Mouse (Mus musculus) C2C12 (cell line): ENCODE results near the gene Slc7a4. TPM values are rescaled to one million over a fixed set of nuclear protein-coding genes. Genes with fewer than 3 reads are reported as not detected.

ENCODE experiments used
- H3K27me3 ChIP-seq: one replicate; pipeline ENCODE4 v1.6.1; 2011; ENCODE audit not compliant: control insufficient read depth, insufficient read depth, insufficient read length
- H3K36me3 ChIP-seq: one replicate; pipeline ENCODE4 v1.6.1; 2011; ENCODE audit not compliant: control insufficient read depth, insufficient read depth
- H3K4me3 ChIP-seq: one replicate; pipeline ENCODE4 v1.5.1; 2011; ENCODE audit warnings: mild to moderate bottlenecking, control low read depth; ENCODE audit not compliant: poor library complexity, insufficient read depth, severe bottlenecking
- H3K79me2 ChIP-seq: one replicate; pipeline ENCODE4 v1.6.1; 2011; ENCODE audit not compliant: control insufficient read depth, insufficient read depth
- H3K79me3 ChIP-seq: one replicate; pipeline ENCODE4 v1.6.1; 2011; ENCODE audit warnings: low read depth, control low read depth
- H3ac ChIP-seq: one replicate; pipeline ENCODE3; 2011; ENCODE audit warnings: low read depth; ENCODE audit not compliant: control insufficient read depth, insufficient read length
- CEBPB ChIP-seq: IDR thresholded peaks from one replicate; pipeline ENCODE4 v1.6.1; 2011; ENCODE audit warnings: low read depth, mild to moderate bottlenecking, control low read depth, moderate library complexity
- CTCF ChIP-seq: IDR thresholded peaks from one replicate; pipeline ENCODE4 v1.5.1; 2011; ENCODE audit not compliant: control insufficient read depth, insufficient read depth, insufficient read length
- FOSL1 ChIP-seq: IDR thresholded peaks from one replicate; pipeline ENCODE4 v1.8.0; 2011; ENCODE audit warnings: mild to moderate bottlenecking, low read length; ENCODE audit not compliant: poor library complexity, insufficient read depth, severe bottlenecking
- MAX ChIP-seq: IDR thresholded peaks from one replicate; pipeline ENCODE4 v1.6.1; 2011; ENCODE audit warnings: mild to moderate bottlenecking, control low read depth
- MYOD1 ChIP-seq: IDR thresholded peaks from one replicate; pipeline ENCODE4 v1.6.1; 2011; ENCODE audit warnings: low read depth; ENCODE audit not compliant: control insufficient read depth, insufficient read length
- MYOG ChIP-seq: IDR thresholded peaks from one replicate; pipeline ENCODE4 v1.6.1; 2011; ENCODE audit not compliant: control insufficient read depth, insufficient read length; ENCODE audit errors: extremely low read depth
- USF1 ChIP-seq: IDR thresholded peaks from one replicate; pipeline ENCODE4 v1.6.1; 2011; ENCODE audit warnings: low read depth, mild to moderate bottlenecking, control low read depth, moderate library complexity
- polyA plus RNA-seq: library from polyadenylated mRNA; unstranded; fragments of >200 nt; fragmentation: generic; extraction: Trizol; gene quantifications from one replicate; pipeline ENCODE4 v1.2.1, GENCODE M21; 2012; ENCODE audit warnings: missing spikeins

Slc7a4 gene
- polyA plus RNA-seq, 1 experiment = 1.4 TPM

GRCm38 (mm10) chr16:17542632-17543031, 40.4 kb downstream of the Slc7a4 start:
- Histone ChIP-seq H3K27me3 (no peaks in the 10 kb centered on the region), H3K36me3 (no peaks in the 10 kb centered on the region), H3K79me2 (no peaks in the 10 kb centered on the region), H3ac (no peak overlapping the region), H3K4me3 (no peak overlapping the region), H3K79me3 (no peaks in the 10 kb centered on the region)
- TF ChIP-seq MYOG (no peak), CEBPB (no peak), FOSL1 (no peak), USF1 (no peak), MAX (no peak), CTCF (no peak), MYOD1 (no peak)

- Histone ChIP-seq H3K79me3 (no peaks in the 10 kb centered on the region), H3K79me2 (peaks cover 3% of the 10 kb centered on the region), H3K4me3 (no peak overlapping the region), H3ac (no peak overlapping the region), H3K36me3 (no peaks in the 10 kb centered on the region), H3K27me3 (no peaks in the 10 kb centered on the region)
- TF ChIP-seq USF1 = no peak
- TF ChIP-seq MAX = no peak
- no peak for TF ChIP-seq MYOG
- no peak for TF ChIP-seq MYOD1
- no peak for TF ChIP-seq FOSL1
- no peak for TF ChIP-seq CTCF
- no peak for TF ChIP-seq CEBPB
Observed at GRCm38 (mm10) chr16:17536584-17536983, 46.4 kb downstream of the Slc7a4 start.

GRCm38 (mm10) chr16:17532676-17533329, 50.2 kb downstream of the Slc7a4 start:
- Histone ChIP-seq H3K27me3 (no peaks in the 10 kb centered on the region), H3K79me2 (peaks cover 32% of the 10 kb centered on the region), H3K4me3 (no peak overlapping the region), H3K36me3 (peaks cover 15% of the 10 kb centered on the region), H3K79me3 (peaks cover 18% of the 10 kb centered on the region), H3ac (no peak overlapping the region)
- TF ChIP-seq MAX (no peak), CTCF (no peak), MYOD1 (no peak), USF1 (no peak), MYOG (no peak), CEBPB (no peak), FOSL1 (no peak)

- peaks cover 18% of the 10 kb centered on the region for H3K79me3 ChIP-seq
- H3K36me3 ChIP-seq = peaks cover 20% of the 10 kb centered on the region
- peaks cover 32% of the 10 kb centered on the region for H3K79me2 ChIP-seq
- TF ChIP-seq CTCF = no peak
- no peak for TF ChIP-seq MYOG
- TF ChIP-seq MYOD1 = no peak
- no peak for TF ChIP-seq FOSL1
- TF ChIP-seq CEBPB = no peak
- no peak for TF ChIP-seq USF1
- TF ChIP-seq MAX = no peak
- H3K4me3 ChIP-seq = no peak overlapping the region
- H3ac ChIP-seq = no peak overlapping the region
- H3K27me3 ChIP-seq = no peaks in the 10 kb centered on the region
Observed at GRCm38 (mm10) chr16:17532271-17532670, 50.7 kb downstream of the Slc7a4 start.

GRCm38 (mm10) chr16:17530640-17531288, 52.2 kb downstream of the Slc7a4 start, which contains the start of gene Thap7:
Gene Thap7 (minus strand): TSS chr16:17531136.
- Histone ChIP-seq H3K79me2 (peaks cover 32% of the 10 kb centered on the region), H3K4me3 (peak within 1 kb of the TSS; percentile 85), H3K27me3 (no peaks in the 10 kb centered on the region), H3K36me3 (peaks cover 35% of the 10 kb centered on the region), H3K79me3 (peaks cover 18% of the 10 kb centered on the region), H3ac (peak within 1 kb of the TSS; percentile 83)
- TF ChIP-seq FOSL1 = no peak
- TF ChIP-seq MAX = peak; percentile 69
